Mouse (Mus musculus) adrenal gland, postnatal 0 days (tissue): Measurements from ENCODE around the gene Sptssb. TPM values are rescaled to one million over a fixed set of nuclear protein-coding genes. Genes with fewer than 3 reads are reported as not detected.

Experiments
- polyA plus RNA-seq: library from polyadenylated mRNA; unstranded; fragments of >200 nt; fragmentation: Nextera tagmentation; extraction: Ambion mirVana; gene quantifications from 2 replicates; pipeline ENCODE4 v1.2.1, GENCODE M21; 2015

Sptssb gene
- polyA plus RNA-seq = 0.10 and 0.99 TPM in 2 replicates

DNA sequence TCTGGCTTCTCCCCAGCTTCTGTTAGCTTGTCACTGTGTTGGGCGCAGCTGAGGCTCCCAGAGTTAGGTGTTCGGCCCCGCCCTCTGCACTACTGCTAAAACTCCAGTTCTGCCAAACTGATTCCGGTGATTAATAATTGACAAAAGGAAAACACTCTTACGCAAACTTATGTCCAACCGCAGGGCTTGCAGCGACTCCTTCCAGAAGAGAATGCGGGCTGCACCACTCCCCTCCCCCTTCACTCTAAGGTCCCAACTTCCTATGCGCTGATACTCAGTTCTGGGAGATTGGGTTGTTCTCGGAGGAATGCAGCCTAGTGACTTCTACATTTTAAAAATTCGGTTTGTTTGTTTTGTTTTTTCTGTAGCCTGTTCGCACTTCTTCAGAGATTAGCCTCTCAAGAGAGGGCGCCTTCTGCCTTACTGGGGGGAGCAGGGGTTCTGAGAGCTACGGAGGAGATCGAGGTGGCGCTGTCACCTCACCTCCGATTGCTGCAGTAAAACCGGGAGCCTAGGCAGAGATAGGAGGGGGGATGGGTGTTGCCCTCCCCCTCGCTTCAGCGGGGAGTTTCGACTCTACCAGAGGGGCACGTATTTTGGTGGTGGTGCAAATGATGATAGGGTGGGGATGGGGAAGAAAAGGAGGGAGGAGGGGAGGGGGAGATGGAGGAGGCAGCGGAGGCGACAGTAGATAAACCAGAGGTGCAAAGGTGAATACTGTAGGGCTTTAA lies at the start of gene Sptssb:
Gene Sptssb, minus strand, starts transcription at position 83 of the 731 bp plus-strand sequence.

Other genes with a start within 250 kb of the Sptssb start
- 147 and 161 TPM in 2 replicates for gene Nmd3, start 138.0 kb downstream of the Sptssb start, polyA plus RNA-seq
- not detected in 2 replicates for gene Otol1, start 147.7 kb upstream of the Sptssb start, polyA plus RNA-seq